Mouse (Mus musculus) lung, postnatal 0 days (tissue): Measurements from ENCODE around the gene Hoxd12. TPM values are rescaled to one million over a fixed set of nuclear protein-coding genes. Genes with fewer than 3 reads are reported as not detected.

Source experiments
- ATAC-seq: fragments of 200-750 bp; cut with Nextera tagmentation; 2 replicates; pipeline ENCODE4 v1.8.0; 2017; ENCODE audit warnings: moderate library complexity
- DNase-seq: peaks from one replicate; pipeline ENCODE4 v3.0.0-alpha.2; 2016; ENCODE audit warnings: low spot score
- H3K27ac ChIP-seq: fragments of 300-500 bp; sonication (generic); 2 replicates; pipeline ENCODE4 v1.5.1; 2014; ENCODE audit warnings: antibody characterized with exemption, mild to moderate bottlenecking, low read length, mixed read lengths
- H3K27me3 ChIP-seq: fragments of 300-500 bp; sonication (generic); replicated peaks from 2 replicates; pipeline ENCODE4 v1.6.1; 2014; ENCODE audit warnings: low read length, mixed read lengths; ENCODE audit not compliant: insufficient read depth
- H3K36me3 ChIP-seq: fragments of 300-500 bp; sonication (generic); 2 replicates; pipeline ENCODE4 v1.6.1; 2014; ENCODE audit warnings: low read length, mixed read lengths; ENCODE audit not compliant: insufficient read depth
- H3K4me1 ChIP-seq: fragments of 300-500 bp; sonication (generic); 2 replicates; pipeline ENCODE4 v1.6.1; 2014; ENCODE audit warnings: antibody characterized with exemption, low read depth, low read length, mixed read lengths; ENCODE audit not compliant: insufficient read depth
- H3K4me2 ChIP-seq: fragments of 300-500 bp; sonication (generic); replicated peaks from 2 replicates; pipeline ENCODE4 v1.6.1; 2014; ENCODE audit warnings: low read depth, mild to moderate bottlenecking, low read length, moderate library complexity, mixed read lengths
- H3K4me3 ChIP-seq: fragments of 300-500 bp; sonication (generic); 2 replicates; pipeline ENCODE4 v1.5.1; 2014; ENCODE audit warnings: low read depth, low read length
- H3K9ac ChIP-seq: fragments of 300-500 bp; sonication (generic); replicated peaks from 2 replicates; pipeline ENCODE4 v1.6.1; 2014; ENCODE audit warnings: low read depth, mild to moderate bottlenecking
- H3K9me3 ChIP-seq: fragments of 300-500 bp; sonication (generic); 2 replicates; pipeline ENCODE4 v1.6.1; 2016; ENCODE audit warnings: low read length, mixed read lengths
- CTCF ChIP-seq: IDR thresholded peaks from 2 replicates; pipeline ENCODE4 v1.5.1; 2016; ENCODE audit warnings: antibody characterized with exemption, mild to moderate bottlenecking
- EP300 ChIP-seq: IDR thresholded peaks from 2 replicates; pipeline ENCODE4 v1.6.1; 2016; ENCODE audit warnings: antibody characterized with exemption, mild to moderate bottlenecking, control low read depth
- WGBS: fragments of 180-500 bp; shearing (Covaris S2); extraction: QIAGEN DNeasy Blood & Tissue Kit; methylation state at CpG from one replicate; pipeline ENCODE4 v1.1.7; 2014; 5-methylcytosine and 5-hydroxymethylcytosine counted together
- polyA plus RNA-seq: library from polyadenylated mRNA; unstranded; fragments of >200 nt; fragmentation: Nextera tagmentation; extraction: Ambion mirVana; gene quantifications from 2 replicates; pipeline ENCODE4 v1.2.1, GENCODE M21; 2015

The Hoxd12 gene
- polyA plus RNA-seq, 1 experiment from 2014 or later: not detected

- H3K36me3 ChIP-seq: no peaks in the 10 kb centered on the region
- peaks cover 4% of the 10 kb centered on the region; the same call in 1 of the 2 replicates for H3K4me1 ChIP-seq
- no peak overlapping the region for H3K27ac ChIP-seq
- no peak overlapping the region for H3K9ac ChIP-seq
- H3K27me3 ChIP-seq: peaks cover 89% of the 10 kb centered on the region
- DNase-seq (no peak), ATAC-seq (no peak)
- no peaks in the 10 kb centered on the region for H3K9me3 ChIP-seq
- H3K4me2 ChIP-seq: no peak overlapping the region
- WGBS: 3% methylated on average over 24 of the region's 24 CpGs
- TF ChIP-seq CTCF (no peak), EP300 (no peak)
- no peak overlapping the region for H3K4me3 ChIP-seq
Measured at GRCm38 (mm10) chr2:74673835-74674425, 883 bp upstream of the Hoxd12 start.

GRCm38 (mm10) chr2:74675666-74676282 is 961 bp downstream of the Hoxd12 start:
- Histone ChIP-seq H3K27me3 (peaks cover 91% of the 10 kb centered on the region), H3K36me3 (no peaks in the 10 kb centered on the region), H3K4me1 (peaks cover 4% of the 10 kb centered on the region; the same call in 1 of the 2 replicates), H3K4me3 (no peak overlapping the region), H3K9me3 (no peaks in the 10 kb centered on the region), H3K27ac (no peak overlapping the region), H3K9ac (no peak overlapping the region), H3K4me2 (no peak overlapping the region)
- DNase-seq (no peak), ATAC-seq (no peak)
- WGBS: 3% methylated on average over 24 of the region's 24 CpGs
- TF ChIP-seq EP300 (no peak), CTCF (no peak)

- no peak overlapping the region for H3K27ac ChIP-seq
- H3K4me1 ChIP-seq: peaks cover 4% of the 10 kb centered on the region; the same call in 1 of the 2 replicates
- TF ChIP-seq EP300 (no peak), CTCF (no peak)
- no peak overlapping the region for H3K4me3 ChIP-seq
- peaks cover 93% of the 10 kb centered on the region for H3K27me3 ChIP-seq
- no peak overlapping the region for H3K4me2 ChIP-seq
- no peaks in the 10 kb centered on the region for H3K9me3 ChIP-seq
- no peaks in the 10 kb centered on the region for H3K36me3 ChIP-seq
- no peak for DNase-seq
- ATAC-seq: no peak
- WGBS: 2% methylated on average over 9 of the region's 9 CpGs
- H3K9ac ChIP-seq: no peak overlapping the region
Measured at GRCm38 (mm10) chr2:74676376-74677052, 1.7 kb downstream of the Hoxd12 start.

- H3K9ac ChIP-seq: no peak overlapping the region
- H3K27me3 ChIP-seq: peaks cover 93% of the 10 kb centered on the region
- no peak overlapping the region for H3K4me2 ChIP-seq
- no peak for TF ChIP-seq CTCF
- no peak for TF ChIP-seq EP300
- WGBS: 23% methylated on average over 2 of the region's 2 CpGs
- DNase-seq (no peak), ATAC-seq (no peak)
- no peak overlapping the region for H3K4me3 ChIP-seq
- peaks cover 4% of the 10 kb centered on the region; the same call in 1 of the 2 replicates for H3K4me1 ChIP-seq
- no peaks in the 10 kb centered on the region for H3K9me3 ChIP-seq
- H3K27ac ChIP-seq: no peak overlapping the region
- H3K36me3 ChIP-seq: no peaks in the 10 kb centered on the region
Measured at GRCm38 (mm10) chr2:74677106-74677505, 2.3 kb downstream of the Hoxd12 start.

GRCm38 (mm10) chr2:74678891-74679595 is 4.2 kb downstream of the Hoxd12 start, which contains the start of gene Hoxd11:
Gene Hoxd11 (plus strand): TSS chr2:74679557.
- ATAC-seq (no peak), DNase-seq (no peak)
- H3K4me3 ChIP-seq: 0 out of 2 replicates have a peak within 1 kb of the TSS, but pooled peaks have one; percentile 3
- H3K9ac ChIP-seq: no peak within 1 kb of the TSS
- TF ChIP-seq CTCF (no peak), EP300 (no peak)
- H3K4me2 ChIP-seq: no peak within 1 kb of the TSS
- no peak within 1 kb of the TSS for H3K27ac ChIP-seq
- H3K9me3 ChIP-seq: no peaks in the 10 kb centered on the region
- no peaks in the 10 kb centered on the region for H3K36me3 ChIP-seq
- peaks cover 5% of the 10 kb centered on the region; the same call in 1 of the 2 replicates for H3K4me1 ChIP-seq
- 2% methylated on average over 15 of the region's 15 CpGs for WGBS
- peaks cover 90% of the 10 kb centered on the region for H3K27me3 ChIP-seq

GRCm38 (mm10) chr2:74679596-74679971 is 4.8 kb downstream of the Hoxd12 start:
- H3K9me3 ChIP-seq: no peaks in the 10 kb centered on the region
- DNase-seq (no peak), ATAC-seq (no peak)
- 0 out of 2 replicates have a peak overlapping the region, but pooled peaks have one; percentile 3 for H3K4me3 ChIP-seq
- H3K36me3 ChIP-seq: no peaks in the 10 kb centered on the region
- no peak overlapping the region for H3K4me2 ChIP-seq
- no peak overlapping the region for H3K9ac ChIP-seq
- TF ChIP-seq CTCF: no peak
- TF ChIP-seq EP300: no peak
- H3K27me3 ChIP-seq: peaks cover 92% of the 10 kb centered on the region
- WGBS: 1% methylated on average over 26 of the region's 26 CpGs
- peaks cover 5% of the 10 kb centered on the region; the same call in 1 of the 2 replicates for H3K4me1 ChIP-seq
- no peak overlapping the region for H3K27ac ChIP-seq
